Mouse (Mus musculus): ENCODE measurements around the gene Gsc2. TPM values are rescaled to one million over a fixed set of nuclear protein-coding genes. Genes with fewer than 3 reads are reported as not detected.
A peak's percentile ranks its signal among the peaks of the same experiment; 100 is the strongest.

The Gsc2 gene
- total RNA-seq, 2 experiments from 2014 or later, result not detected

- intact Hi-C loops (cut with DNase I), result loop anchor here (5.0 to 10.0 kb wide), 3 partner anchors 60 to 417 kb away; partner anchors contain the start of genes Arvcf and Tango2
- peak in 1 of 2 experiments; percentile 39 for DNase-seq
Observed at GRCm38 (mm10) chr16:17927351-17928082, 12.7 kb upstream of the Gsc2 start.

- no peak for DNase-seq
- intact Hi-C loops (cut with DNase I), result loop anchor here (10.0 kb wide), 1 partner anchor 423 kb away; the partner anchor contains the start of genes Arvcf and Tango2
Observed at GRCm38 (mm10) chr16:17922163-17922538, 7.3 kb upstream of the Gsc2 start.

GRCm38 (mm10) chr16:17921325-17922162 is 6.7 kb upstream of the Gsc2 start:
- DNase-seq, result peak; percentile 94 to 95
- intact Hi-C loops (cut with DNase I), result loop anchor here (1.0 to 10.0 kb wide), 2 partner anchors 10 to 423 kb away; partner anchors contain the start of genes Arvcf, Ess2 and Tango2

GRCm38 (mm10) chr16:17920586-17920985 is 5.7 kb upstream of the Gsc2 start:
- intact Hi-C loops (cut with DNase I), result loop anchor here (10.0 kb wide), 1 partner anchor 424 kb away; the partner anchor contains the start of genes Arvcf and Tango2
- no peak for DNase-seq

- intact Hi-C loops (cut with DNase I), result loop anchor here (1.0 to 2.0 kb wide), 3 partner anchors 10 to 136 kb away; no protein-coding TSS in a partner anchor
- DNase-seq, result peak; percentile 86 to 90
Observed at GRCm38 (mm10) chr16:17911052-17911595, 3.7 kb downstream of the Gsc2 start, which contains the start of gene Ess2. Gene Ess2 (minus strand): TSS chr16:17911348.

- intact Hi-C loops (cut with DNase I), result no loop called here
- DNase-seq, result no peak
Observed at GRCm38 (mm10) chr16:17898462-17898861, 16.4 kb downstream of the Gsc2 start, which contains the start of the genes Dgcr2 and Tssk2. Gene Dgcr2 (minus strand): TSS chr16:17898562. Gene Tssk2 (plus strand): TSS chr16:17898637.

GRCm38 (mm10) chr16:17896091-17896490 is 18.8 kb downstream of the Gsc2 start:
- intact Hi-C loops (cut with DNase I), result no loop called here
- DNase-seq, result no peak

GRCm38 (mm10) chr16:17893923-17894322 is 20.9 kb downstream of the Gsc2 start, which contains the start of gene Tssk1:
Gene Tssk1 (plus strand): TSS chr16:17894223.
- intact Hi-C loops (cut with DNase I), result loop anchor here (2.0 kb wide), 1 partner anchor 17 kb away; the partner anchor contains the start of gene Ess2
- DNase-seq, result no peak

GRCm38 (mm10) chr16:17892606-17893005 is 22.3 kb downstream of the Gsc2 start:
- intact Hi-C loops (cut with DNase I), result loop anchor here (2.0 kb wide), 1 partner anchor 18 kb away; the partner anchor contains the start of gene Ess2
- peak; percentile 42 to 44 for DNase-seq

- peak; percentile 98 to 99 for DNase-seq
- intact Hi-C loops (cut with DNase I), result no loop called here
Observed at GRCm38 (mm10) chr16:17891567-17891959, 23.3 kb downstream of the Gsc2 start, which contains the start of gene Gm20518. Gene Gm20518 (minus strand): TSS chr16:17891671.

- DNase-seq, result peak; percentile 68 to 69
- intact Hi-C loops (cut with DNase I), result no loop called here
Observed at GRCm38 (mm10) chr16:17890917-17891566, 23.8 kb downstream of the Gsc2 start.

GRCm38 (mm10) chr16:17890342-17890727 is 24.5 kb downstream of the Gsc2 start:
- intact Hi-C loops (cut with DNase I), result no loop called here
- no peak for DNase-seq

- intact Hi-C loops (cut with DNase I), result no loop called here
Observed at GRCm38 (mm10) chr16:17889689-17890341, 25.0 kb downstream of the Gsc2 start.

GRCm38 (mm10) chr16:17884116-17884515 is 30.7 kb downstream of the Gsc2 start:
- no peak for DNase-seq
- intact Hi-C loops (cut with DNase I), result no loop called here

More at GRCm38 (mm10) chr16:17889689-17890341, 25.0 kb downstream of the Gsc2 start:
- DNase-seq, result no peak

- no peak for DNase-seq
- intact Hi-C loops (cut with DNase I), result no loop called here
Observed at GRCm38 (mm10) chr16:17882196-17882595, 32.7 kb downstream of the Gsc2 start.

- DNase-seq, result no peak
- intact Hi-C loops (cut with DNase I), result no loop called here
Observed at GRCm38 (mm10) chr16:17879571-17879970, 35.3 kb downstream of the Gsc2 start.

- intact Hi-C loops (cut with DNase I), result no loop called here
- DNase-seq, result no peak
Observed at GRCm38 (mm10) chr16:17876096-17876495, 38.8 kb downstream of the Gsc2 start.

GRCm38 (mm10) chr16:17875174-17875573 is 39.7 kb downstream of the Gsc2 start:
- DNase-seq, result no peak
- intact Hi-C loops (cut with DNase I), result no loop called here

- no peak for DNase-seq
- intact Hi-C loops (cut with DNase I), result no loop called here
Observed at GRCm38 (mm10) chr16:17872995-17873394, 41.9 kb downstream of the Gsc2 start.

All from heart, postnatal 36 days (tissue).